Mouse (Mus musculus): ENCODE data around the gene Klk1b1. TPM values are rescaled to one million over a fixed set of nuclear protein-coding genes. Genes with fewer than 3 reads are reported as not detected.
"Not testable (repeated sequence)": the region's sequence is repeated elsewhere in the genome, so short reads cannot be mapped to it uniquely, and the experiment has no call there.

Gene Klk1b1
- total RNA-seq, 4 experiments from 2014 or later = not detected

- DNase-seq (ENCODE audit: low spot score) = no peak
Observed at GRCm38 (mm10) chr7:44004847-44005246, 38.3 kb downstream of the Klk1b1 start.

DNA sequence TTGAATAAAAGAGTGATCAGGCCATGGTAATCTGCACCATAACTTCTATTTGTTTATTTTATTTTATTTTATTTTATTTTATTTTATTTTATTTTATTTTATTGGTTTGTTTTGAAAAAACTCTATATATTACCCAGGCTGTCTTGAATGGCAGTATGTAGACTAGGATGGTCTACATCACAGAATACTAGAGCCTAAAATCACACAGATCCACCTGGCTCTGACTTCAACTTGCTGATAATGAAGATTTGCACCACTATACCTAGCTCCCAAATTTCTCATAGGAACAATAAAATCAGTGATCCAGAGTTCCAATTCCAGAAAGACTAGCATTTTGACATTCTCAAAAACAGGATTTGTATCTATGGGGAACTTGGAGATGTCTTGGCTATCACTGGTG lies 45.3 kb downstream of the Klk1b1 start, which contains the start of gene Klk1b26:
Klk1b26 (plus strand) TSS at position 301 of the 400 bp plus-strand sequence.
- DNase-seq (ENCODE audit: low spot score) = not testable (repeated sequence)

GRCm38 (mm10) chr7:44014666-44015065 lies 48.1 kb downstream of the Klk1b1 start:
- DNase-seq (ENCODE audit: low spot score) = not testable (repeated sequence)

DNA sequence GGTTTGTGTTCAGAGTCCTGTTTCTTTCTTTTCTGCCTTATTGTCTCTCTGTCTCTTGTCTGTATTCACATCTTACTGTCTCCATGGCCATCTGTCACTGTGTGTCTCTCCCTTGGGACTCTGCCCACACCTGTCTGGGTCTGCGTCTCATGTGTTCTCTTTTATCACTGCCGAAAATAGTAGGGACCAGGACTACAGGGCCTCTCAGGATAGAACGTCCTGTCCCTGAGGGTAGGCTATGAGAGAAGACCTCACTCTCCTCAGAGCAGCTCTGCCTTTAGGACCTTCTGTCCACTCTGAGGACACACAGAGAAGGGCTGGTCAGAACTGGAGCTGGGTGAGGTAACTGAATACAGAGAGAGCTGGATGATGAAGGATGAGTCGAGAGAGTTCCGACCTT lies 48.5 kb downstream of the Klk1b1 start:
- no peak for DNase-seq (ENCODE audit: low spot score)

Other genes starting within 250 kb of the Klk1b1 start
- gene Klk12, start 197.9 kb upstream of the Klk1b1 start, total RNA-seq (2022) = not detected
- under 1 TPM in 3 of 4 experiments, not detected in 1; 0.32 to 0.79 (median 0.37) TPM for gene Klk11, start 192.1 kb upstream of the Klk1b1 start, total RNA-seq (2022)
- gene Klk10, start 185.7 kb upstream of the Klk1b1 start, total RNA-seq (2022) = under 1 TPM; 0.22 to 0.57 (median 0.25) TPM
- not detected for gene Klk9, start 174.9 kb upstream of the Klk1b1 start, total RNA-seq (2022)
- gene Klk8, start 169.2 kb upstream of the Klk1b1 start, total RNA-seq (2022) = 10 to 100 TPM in 3 of 4 experiments, 1 to 10 TPM in 1; 9.4 to 12.4 (median 11.2) TPM
- gene Klk7, start 155.5 kb upstream of the Klk1b1 start, total RNA-seq (2022) = not detected
- gene Klk6, start 142.3 kb upstream of the Klk1b1 start, total RNA-seq (2022) = not detected
- gene Klk5, start 124.8 kb upstream of the Klk1b1 start, total RNA-seq (2022) = not detected
- gene Klk4, start 85.6 kb upstream of the Klk1b1 start, total RNA-seq (2022) = not detected
- not detected for gene Klk15, start 33.0 kb upstream of the Klk1b1 start, total RNA-seq (2022)
- gene Klk1b8, start 16.1 kb upstream of the Klk1b1 start, total RNA-seq (2022) = not detected
- not detected for gene Klk1b9, start 9.3 kb downstream of the Klk1b1 start, total RNA-seq (2022)
- gene Klk1b11, start 29.1 kb downstream of the Klk1b1 start, total RNA-seq (2022) = not detected
- 1 to 10 TPM; 1.7 to 7.4 (median 4.1) TPM for gene Klk1b26, start 45.4 kb downstream of the Klk1b1 start, total RNA-seq (2022)
- not detected for gene Klk1b27, start 85.5 kb downstream of the Klk1b1 start, total RNA-seq (2022)
- not detected for gene Klk1b21, start 135.6 kb downstream of the Klk1b1 start, total RNA-seq (2022)
- gene Klk1b22, start 145.9 kb downstream of the Klk1b1 start, total RNA-seq (2022) = not detected
- gene Klk1b16, start 170.0 kb downstream of the Klk1b1 start, total RNA-seq (2022) = not detected
- gene Klk1b24, start 221.5 kb downstream of the Klk1b1 start, total RNA-seq (2022) = not detected
- gene Klk1b3, start 231.4 kb downstream of the Klk1b1 start, total RNA-seq (2022) = not detected
- not detected for gene Klk1b4, start 240.7 kb downstream of the Klk1b1 start, total RNA-seq (2022)
- not detected for gene Klk1b5, start 249.2 kb downstream of the Klk1b1 start, total RNA-seq (2022)

Measured in heart, adult 8-10 months (tissue).